Mouse (Mus musculus): ENCODE measurements at regions not wholly inside any gene's neighbourhood (a gene's known extent, or its start where the extent isn't known, plus 50 kb on each side); places are given as distances from the start of the nearest gene placed in this dataset.
"Not testable (repeated sequence)": the region's sequence is repeated elsewhere in the genome, so short reads cannot be mapped to it uniquely, and the experiment has no call there.

GRCm38 (mm10) chr1:161728546-161729206, 59.6 kb downstream of the Fasl start:
- Histone ChIP-seq H3K36me3 (ENCODE audit: insufficient read depth) (no peaks in the 10 kb centered on the region), H3K4me2 (ENCODE audit: low read depth) (no peak overlapping the region), H3K27ac (ENCODE audit: low read depth, low read length) (no peak overlapping the region), H3K9ac (no peak overlapping the region), H3K4me1 (ENCODE audit: insufficient read depth) (no peaks in the 10 kb centered on the region), H3K9me3 (ENCODE audit: low read length) (no peaks in the 10 kb centered on the region), H3K27me3 (ENCODE audit: insufficient read depth, low read length) (no peaks in the 10 kb centered on the region), H3K4me3 (ENCODE audit: low read depth, low read length) (no peak overlapping the region)
- ATAC-seq (no peak), DNase-seq (no peak)
- WGBS, result 86% methylated on average over 7 of the region's 7 CpGs
- TF ChIP-seq CTCF (IDR thresholded peaks at IDR 0.05; ENCODE audit: low read depth), result no peak

- H3K4me1 ChIP-seq (ENCODE audit: insufficient read depth); H3K36me3 ChIP-seq (ENCODE audit: insufficient read depth); DNase-seq; H3K9me3 ChIP-seq (ENCODE audit: low read length); H3K4me2 ChIP-seq (ENCODE audit: low read depth); H3K9ac ChIP-seq; H3K4me3 ChIP-seq (ENCODE audit: low read depth, low read length); H3K27ac ChIP-seq (ENCODE audit: low read depth, low read length); H3K27me3 ChIP-seq (ENCODE audit: insufficient read depth, low read length): not testable (repeated sequence)
- peak; percentile 27; the same call in 1 of the 2 replicates for ATAC-seq
- 98% methylated on average over 9 of the region's 27 CpGs for WGBS
Measured at GRCm38 (mm10) chr1:161727357-161727756, 60.9 kb downstream of the Fasl start.

GRCm38 (mm10) chr1:161726098-161726497, 62.2 kb downstream of the Fasl start:
- not testable (repeated sequence) for ATAC-seq; H3K4me1 ChIP-seq (ENCODE audit: insufficient read depth); H3K36me3 ChIP-seq (ENCODE audit: insufficient read depth); H3K9ac ChIP-seq; DNase-seq; H3K4me2 ChIP-seq (ENCODE audit: low read depth); H3K4me3 ChIP-seq (ENCODE audit: low read depth, low read length); H3K27ac ChIP-seq (ENCODE audit: low read depth, low read length); H3K27me3 ChIP-seq (ENCODE audit: insufficient read depth, low read length); H3K9me3 ChIP-seq (ENCODE audit: low read length)
- WGBS, result 100% methylated on average over 1 of the region's 10 CpGs

- Histone ChIP-seq H3K4me1 (ENCODE audit: insufficient read depth) (no peaks in the 10 kb centered on the region), H3K4me2 (ENCODE audit: low read depth) (no peak overlapping the region), H3K27ac (ENCODE audit: low read depth, low read length) (no peak overlapping the region), H3K9ac (no peak overlapping the region), H3K36me3 (ENCODE audit: insufficient read depth) (no peaks in the 10 kb centered on the region), H3K4me3 (ENCODE audit: low read depth, low read length) (no peak overlapping the region), H3K9me3 (ENCODE audit: low read length) (no peaks in the 10 kb centered on the region), H3K27me3 (ENCODE audit: insufficient read depth, low read length) (no peaks in the 10 kb centered on the region)
- ATAC-seq, result no peak
- no peak for DNase-seq
- no peak for TF ChIP-seq CTCF (IDR thresholded peaks at IDR 0.05; ENCODE audit: low read depth)
- 72% methylated on average over 3 of the region's 3 CpGs for WGBS
Measured at GRCm38 (mm10) chr1:161719876-161720275, 68.4 kb downstream of the Fasl start.

- no peak for TF ChIP-seq CTCF (IDR thresholded peaks at IDR 0.05; ENCODE audit: low read depth)
- Histone ChIP-seq H3K27me3 (ENCODE audit: insufficient read depth, low read length) (no peaks in the 10 kb centered on the region), H3K4me3 (ENCODE audit: low read depth, low read length) (no peak overlapping the region), H3K4me2 (ENCODE audit: low read depth) (no peak overlapping the region), H3K4me1 (ENCODE audit: insufficient read depth) (no peaks in the 10 kb centered on the region), H3K27ac (ENCODE audit: low read depth, low read length) (no peak overlapping the region), H3K9ac (no peak overlapping the region), H3K9me3 (ENCODE audit: low read length) (no peaks in the 10 kb centered on the region), H3K36me3 (ENCODE audit: insufficient read depth) (no peaks in the 10 kb centered on the region)
- no peak for DNase-seq
- 0 out of 2 replicates have a peak, but pooled peaks have one; percentile 25 for ATAC-seq
- 81% methylated on average over 5 of the region's 5 CpGs for WGBS
Measured at GRCm38 (mm10) chr1:161718254-161718653, 70.0 kb downstream of the Fasl start.

GRCm38 (mm10) chr1:161712918-161713317, 75.4 kb downstream of the Fasl start:
- Histone ChIP-seq H3K36me3 (ENCODE audit: insufficient read depth) (no peaks in the 10 kb centered on the region), H3K27ac (ENCODE audit: low read depth, low read length) (no peak overlapping the region), H3K9ac (no peak overlapping the region), H3K9me3 (ENCODE audit: low read length) (no peaks in the 10 kb centered on the region), H3K4me1 (ENCODE audit: insufficient read depth) (no peaks in the 10 kb centered on the region), H3K4me3 (ENCODE audit: low read depth, low read length) (no peak overlapping the region), H3K4me2 (ENCODE audit: low read depth) (peak overlapping the region; percentile 6; the same call in 1 of the 2 replicates), H3K27me3 (ENCODE audit: insufficient read depth, low read length) (no peaks in the 10 kb centered on the region)
- DNase-seq (peak; percentile 67), ATAC-seq (peak; percentile 55)
- WGBS, result 35% methylated on average over 10 of the region's 10 CpGs
- peak; percentile 38 for TF ChIP-seq CTCF (IDR thresholded peaks at IDR 0.05; ENCODE audit: low read depth)

- no peak for TF ChIP-seq CTCF (IDR thresholded peaks at IDR 0.05; ENCODE audit: low read depth)
- no peaks in the 10 kb centered on the region for H3K27me3 ChIP-seq (ENCODE audit: insufficient read depth, low read length)
- no peaks in the 10 kb centered on the region for H3K36me3 ChIP-seq (ENCODE audit: insufficient read depth)
- H3K9ac ChIP-seq, result no peak overlapping the region
- ATAC-seq (no peak), DNase-seq (no peak)
- WGBS, result 16% methylated on average over 3 of the region's 3 CpGs
- H3K27ac ChIP-seq (ENCODE audit: low read depth, low read length), result no peak overlapping the region
- no peak overlapping the region for H3K4me2 ChIP-seq (ENCODE audit: low read depth)
- H3K4me1 ChIP-seq (ENCODE audit: insufficient read depth), result no peaks in the 10 kb centered on the region
- H3K4me3 ChIP-seq (ENCODE audit: low read depth, low read length), result no peak overlapping the region
- no peaks in the 10 kb centered on the region for H3K9me3 ChIP-seq (ENCODE audit: low read length)
Measured at GRCm38 (mm10) chr1:161712283-161712682, 76.0 kb downstream of the Fasl start.

Measured in forebrain, postnatal 0 days (tissue).